Comparison of ENCODE assay signal across 18 mouse cellular contexts in the genomic region with DNA sequence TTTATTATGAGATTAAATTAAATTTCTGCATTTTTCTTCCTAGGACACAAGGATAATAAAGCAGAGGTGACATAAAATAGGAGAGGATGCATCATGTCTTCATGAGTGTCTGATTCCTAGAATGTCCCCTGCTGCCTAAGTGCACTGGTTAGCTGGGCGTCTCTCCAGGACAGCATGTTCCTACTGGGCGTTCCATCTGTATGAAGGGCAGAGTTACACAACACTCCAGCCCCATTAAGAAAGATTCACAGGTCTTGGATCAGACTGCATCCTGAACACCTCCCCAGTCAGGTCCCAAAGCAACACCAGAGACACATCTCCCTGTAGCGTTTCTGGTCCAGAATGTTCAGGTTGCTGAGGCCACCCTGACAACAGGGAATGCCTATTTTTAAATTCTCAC. TPM values are rescaled to one million over a fixed set of nuclear protein-coding genes. Genes with fewer than 3 reads are reported as not detected.
DNase-seq lines count a peak whose midpoint lies in the region; ATAC-seq and TF ChIP-seq lines count a peak whose summit lies in the region.
"Had no signal": no experiment of that assay in that cellular context is flagged by ENCODE, and none has a peak within 500 bp of the region (broad histone marks: within the 10 kb centered on the region; RNA-seq: fewer than 3 reads in every experiment).

No protein-coding gene starts in this region.

- DNase-seq in gastrocnemius, adult 2 months, result peak; percentile 87
- DNase-seq in gastrocnemius, postnatal 10 days, result no peak
- DNase-seq in urinary bladder, postnatal 14 days (ENCODE audit: low spot score), result peak; percentile 18
- no peak for DNase-seq in urinary bladder, postnatal 25 days (ENCODE audit: low spot score)
- DNase-seq in cerebellum, postnatal 25 days, result peak; percentile 50 to 72
- DNase-seq: adrenal gland, postnatal 25 days; layer of hippocampus, postnatal 36 days; midbrain, embryonic 14.5 days; spleen, adult 18-20 months had no signal

- H3K4me3 ChIP-seq in gastrocnemius, adult 2 months, result no peak overlapping the region
- no peak overlapping the region for H3K4me3 ChIP-seq in intestine, embryonic 16.5 days (ENCODE audit: low read length)
- no peak overlapping the region for H3K4me3 ChIP-seq in neural tube, embryonic 15.5 days (replicated peaks)
- H3K4me3 ChIP-seq: limb, embryonic 15.5 days; lung, embryonic 15.5 days; stomach, embryonic 15.5 days had no signal

- TF ChIP-seq CTCF in gastrocnemius, adult 2 months (IDR thresholded peaks at IDR 0.05), result no peak

- H3K9ac ChIP-seq in intestine, embryonic 16.5 days (ENCODE audit: low read depth, low read length), result no peak overlapping the region
- no peak overlapping the region for H3K9ac ChIP-seq in neural tube, embryonic 15.5 days (replicated peaks)
- H3K9ac ChIP-seq: limb, embryonic 15.5 days; lung, embryonic 15.5 days; stomach, embryonic 15.5 days had no signal

- intact Hi-C loops in gastrocnemius, adult 2 months (cut with DNase I), result loop anchor here (2.0 kb wide), 1 partner anchor 27 kb away; no protein-coding TSS in a partner anchor

- WGBS in intestine, embryonic 16.5 days, result 91% methylated on average over 3 of the region's 3 CpGs
- WGBS in neural tube, embryonic 15.5 days, result 95% methylated on average over 3 of the region's 3 CpGs

- no peak for ATAC-seq in intestine, embryonic 16.5 days
- ATAC-seq in neural tube, embryonic 15.5 days (ENCODE audit: low FRiP score), result no peak

- H3K27ac ChIP-seq in gastrocnemius, adult 2 months, result peak overlapping the region; percentile 59
- no peak overlapping the region for H3K27ac ChIP-seq in intestine, embryonic 16.5 days (ENCODE audit: low read length)
- no peak overlapping the region for H3K27ac ChIP-seq in neural tube, embryonic 15.5 days (replicated peaks)
- H3K27ac ChIP-seq: limb, embryonic 15.5 days; lung, embryonic 15.5 days; stomach, embryonic 15.5 days had no signal

- no peaks in the 10 kb centered on the region for H3K36me3 ChIP-seq in intestine, embryonic 16.5 days (ENCODE audit: control insufficient read depth, insufficient read depth, low read length)
- no peaks in the 10 kb centered on the region for H3K36me3 ChIP-seq in neural tube, embryonic 15.5 days
- H3K36me3 ChIP-seq: limb, embryonic 15.5 days; lung, embryonic 15.5 days; stomach, embryonic 15.5 days had no signal

- H3K27me3 ChIP-seq in intestine, embryonic 16.5 days (replicated peaks; ENCODE audit: control insufficient read depth, insufficient read depth, low read length), result no peaks in the 10 kb centered on the region
- no peaks in the 10 kb centered on the region for H3K27me3 ChIP-seq in neural tube, embryonic 15.5 days (replicated peaks)
- H3K27me3 ChIP-seq: limb, embryonic 15.5 days; lung, embryonic 15.5 days; stomach, embryonic 15.5 days had no signal

- no peaks in the 10 kb centered on the region for H3K9me3 ChIP-seq in intestine, embryonic 16.5 days (ENCODE audit: control insufficient read depth, low read length)
- no peaks in the 10 kb centered on the region for H3K9me3 ChIP-seq in neural tube, embryonic 15.5 days (replicated peaks)
- H3K9me3 ChIP-seq: limb, embryonic 15.5 days; lung, embryonic 15.5 days; stomach, embryonic 15.5 days had no signal

- no peak overlapping the region for H3K4me2 ChIP-seq in intestine, embryonic 16.5 days (ENCODE audit: low read depth, low read length)
- H3K4me2 ChIP-seq in neural tube, embryonic 15.5 days, result no peak overlapping the region
- H3K4me2 ChIP-seq: limb, embryonic 15.5 days; lung, embryonic 15.5 days; stomach, embryonic 15.5 days had no signal

- no peaks in the 10 kb centered on the region for H3K4me1 ChIP-seq in intestine, embryonic 16.5 days (ENCODE audit: control insufficient read depth, insufficient read depth, low read length)
- H3K4me1 ChIP-seq in neural tube, embryonic 15.5 days, result no peaks in the 10 kb centered on the region
- H3K4me1 ChIP-seq: limb, embryonic 15.5 days; lung, embryonic 15.5 days; stomach, embryonic 15.5 days had no signal

RNA-seq across cellular contexts. Expression of a gene that starts 23.7 kb away (rescaled TPM):
- 10 to 100 TPM; 53.6 to 65.4 TPM for total RNA-seq in gastrocnemius, adult 2 months (2021)
- 100 to 1,000 TPM in 1 of 2 experiments, 10 to 100 TPM in 1; 91.8 to 112 TPM for total RNA-seq in gastrocnemius, postnatal 10 days (2021)
- polyA plus RNA-seq in intestine, embryonic 16.5 days (2015; fragmentation: Nextera tagmentation; extraction: Ambion mirVana), result 8.8 and 10.6 TPM in 2 replicates
- polyA plus RNA-seq in neural tube, embryonic 15.5 days (2015; fragmentation: Nextera tagmentation; extraction: Ambion mirVana), result 3.0 TPM in 2 replicates

RNA-seq across cellular contexts. Expression of a gene that starts 29.9 kb away (rescaled TPM):
- total RNA-seq in gastrocnemius, adult 2 months (2021), result 10 to 100 TPM in 1 of 2 experiments, 1 to 10 TPM in 1; 6.2 to 12.6 TPM
- total RNA-seq in gastrocnemius, postnatal 10 days (2021), result 10 to 100 TPM; 10.2 to 15.2 TPM
- 18.6 and 20.6 TPM in 2 replicates for polyA plus RNA-seq in intestine, embryonic 16.5 days (2015; fragmentation: Nextera tagmentation; extraction: Ambion mirVana)
- 23.0 and 25.2 TPM in 2 replicates for polyA plus RNA-seq in neural tube, embryonic 15.5 days (2015; fragmentation: Nextera tagmentation; extraction: Ambion mirVana)

RNA-seq across cellular contexts. Expression of a gene that starts 31.0 kb away (rescaled TPM):
- total RNA-seq in gastrocnemius, adult 2 months (2021), result under 1 TPM; 0.11 to 0.13 TPM
- 1 to 10 TPM in 1 of 2 experiments, under 1 TPM in 1; 0.31 to 1.0 TPM for total RNA-seq in gastrocnemius, postnatal 10 days (2021)
- 1.0 and 3.1 TPM in 2 replicates for polyA plus RNA-seq in intestine, embryonic 16.5 days (2015; fragmentation: Nextera tagmentation; extraction: Ambion mirVana)
- 0.08 and 0.18 TPM in 2 replicates for polyA plus RNA-seq in neural tube, embryonic 15.5 days (2015; fragmentation: Nextera tagmentation; extraction: Ambion mirVana)
- total RNA-seq: granulocyte monocyte progenitor cell, adult 5-6 weeks; layer of hippocampus, postnatal 36 days; megakaryocyte, adult 5-6 weeks had no signal
- polyA plus RNA-seq: forebrain, embryonic 11.5 days; hindbrain, embryonic 11.5 days; midbrain, embryonic 14.5 days had no signal

Comparison
In these comparisons a context has a peak if more than half of its experiments do, and no peak if none do; other contexts are left out.
1. DNase-seq: peak in gastrocnemius, adult 2 months (single experiment), urinary bladder, postnatal 14 days (single experiment) and cerebellum, postnatal 25 days (2 of 2); none in gastrocnemius, postnatal 10 days (single experiment) and urinary bladder, postnatal 25 days (single experiment).